8 mouse cellular contexts compared by ENCODE assay signal in genomic region chr3:89349869-89350501, GRCm38 (mm10). TPM values are rescaled to one million over a fixed set of nuclear protein-coding genes. Genes with fewer than 3 reads are reported as not detected.
DNase-seq lines count a peak whose midpoint lies in the region; ATAC-seq and TF ChIP-seq lines count a peak whose summit lies in the region.

TSS of gene Adam15 (minus strand) at chr3:89349996.

- H3K4me1 ChIP-seq in MEL (ENCODE audit: control insufficient read depth in 1 of 2, insufficient read depth in 2 of 2, low read length in 2 of 2), result peaks cover 0 to 19% of the 10 kb centered on the region in 2 experiments; a peak in 2 of 4 replicates
- no peaks in the 10 kb centered on the region for H3K4me1 ChIP-seq in cerebellum, adult 2 months (ENCODE audit: control insufficient read depth, insufficient read depth, low read length)
- no peaks in the 10 kb centered on the region for H3K4me1 ChIP-seq in lung, embryonic 14.5 days (ENCODE audit: insufficient read depth)

- WGBS in cerebellum, adult 2 months, result under 1% methylated on average over 58 of the region's 59 CpGs
- under 1% methylated on average over 57 of the region's 59 CpGs for WGBS in lung, embryonic 14.5 days

- TF ChIP-seq POLR2A in MEL (IDR thresholded peaks at IDR 0.05; ENCODE audit: control insufficient read depth in 1 of 2, insufficient read depth in 1 of 2, low read depth in 1 of 2, low read length in 2 of 2, poor library complexity in 1 of 2), result peak; percentile 44 to 65; a peak in 3 of 4 replicates
- TF ChIP-seq POLR2A in cerebellum, adult 2 months (IDR thresholded peaks at IDR 0.05; ENCODE audit: borderline replicate concordance, insufficient read depth, low read length), result peak; percentile 91

- H3K27ac ChIP-seq in MEL (ENCODE audit: control insufficient read depth, low read depth, low read length), result no peak within 1 kb of the TSS
- H3K27ac ChIP-seq in cerebellum, adult 2 months (ENCODE audit: insufficient read depth, low read length), result peak within 1 kb of the TSS; percentile 19
- H3K27ac ChIP-seq in lung, embryonic 14.5 days (ENCODE audit: low read depth), result peak within 1 kb of the TSS; percentile 60

- H3K9ac ChIP-seq in MEL (ENCODE audit: control insufficient read depth, low read depth, low read length, poor library complexity, severe bottlenecking), result peak within 1 kb of the TSS; percentile 74
- peak within 1 kb of the TSS; percentile 54 for H3K9ac ChIP-seq in lung, embryonic 14.5 days

- H3K79me2 ChIP-seq in MEL (ENCODE audit: control insufficient read depth, insufficient read depth, low read length, poor library complexity), result peaks cover 3% of the 10 kb centered on the region; the same call in 1 of the 2 replicates

- no peaks in the 10 kb centered on the region for H3K27me3 ChIP-seq in MEL (ENCODE audit: control insufficient read depth in 1 of 2, insufficient read depth in 2 of 2, low read length in 2 of 2)
- no peaks in the 10 kb centered on the region for H3K27me3 ChIP-seq in cerebellum, adult 2 months (ENCODE audit: control insufficient read depth, insufficient read depth, low read length)
- no peaks in the 10 kb centered on the region; the same call in 1 of the 2 replicates for H3K27me3 ChIP-seq in lung, embryonic 14.5 days (ENCODE audit: insufficient read depth, low read length)

- TF ChIP-seq RAD21 in MEL (IDR thresholded peaks at IDR 0.05; ENCODE audit: low read depth, low read length), result no peak

- peak; percentile 89 for ATAC-seq in lung, embryonic 14.5 days (ENCODE audit: insufficient read depth)
- ATAC-seq in neutrophil, adult 5-6 weeks (ENCODE audit: extremely low read depth, insufficient number of reproducible peaks, low FRiP score, poor library complexity, severe bottlenecking), result peak; percentile 61

- H3K4me2 ChIP-seq in lung, embryonic 14.5 days, result peak within 1 kb of the TSS; percentile 99

- H3K4me3 ChIP-seq in MEL (ENCODE audit: control insufficient read depth in 1 of 2, insufficient read depth in 1 of 2, low read depth in 2 of 2, low read length in 2 of 2), result peak within 1 kb of the TSS; percentile 87 to 88
- peak within 1 kb of the TSS; percentile 62 for H3K4me3 ChIP-seq in cerebellum, adult 2 months (replicated peaks; ENCODE audit: insufficient read depth, low read depth, low read length)
- H3K4me3 ChIP-seq in lung, embryonic 14.5 days (ENCODE audit: low read depth, low read length), result peak within 1 kb of the TSS; percentile 65

- H3K36me3 ChIP-seq in MEL (ENCODE audit: control insufficient read depth in 1 of 2, insufficient read depth in 2 of 2, low read length in 2 of 2), result peaks cover 0 to 7% of the 10 kb centered on the region in 2 experiments; a peak in 2 of 4 replicates
- peaks cover 13% of the 10 kb centered on the region; the same call in 1 of the 2 replicates for H3K36me3 ChIP-seq in lung, embryonic 14.5 days (ENCODE audit: insufficient read depth)

- TF ChIP-seq EP300 in MEL (IDR thresholded peaks at IDR 0.05; ENCODE audit: low read depth in 1 of 2, low read length in 2 of 2), result no peak

- no peak for TF ChIP-seq CTCF in MEL (IDR thresholded peaks at IDR 0.05 in 2 of 3, conservative IDR thresholded peaks at IDR 0.05 in 1 of 3; ENCODE audit: control insufficient read depth in 1 of 3, insufficient read depth in 1 of 3, low read depth in 2 of 3, low read length in 3 of 3, poor library complexity in 1 of 3, severe bottlenecking in 1 of 3)
- TF ChIP-seq CTCF in cerebellum, adult 2 months (IDR thresholded peaks at IDR 0.05; ENCODE audit: borderline replicate concordance, insufficient read depth, low read depth, low read length), result no peak
- no peak for TF ChIP-seq CTCF in lung, embryonic 14.5 days (IDR thresholded peaks at IDR 0.05; ENCODE audit: low read depth)

- peak; percentile 91 for DNase-seq in MEL (ENCODE audit: low read depth, low spot score)
- peak; percentile 93 to 95 for DNase-seq in cerebellum, adult 2 months
- DNase-seq in forelimb bud, embryonic 11.5 days (ENCODE audit: low read depth, low spot score), result peak; percentile 55
- DNase-seq in heart, postnatal 4 days, result peak; percentile 94
- DNase-seq in layer of hippocampus, adult 8-10 months (ENCODE audit: low spot score in 2 of 2), result peak; percentile 86 to 90
- peak; percentile 88 for DNase-seq in lung, embryonic 14.5 days
- DNase-seq in testis, postnatal 14 days (ENCODE audit: low spot score), result peak; percentile 87

- no peaks in the 10 kb centered on the region for H3K9me3 ChIP-seq in MEL (replicated peaks; ENCODE audit: insufficient read depth, low read length)
- H3K9me3 ChIP-seq in lung, embryonic 14.5 days (ENCODE audit: low read depth, low read length), result no peaks in the 10 kb centered on the region

TF ChIP-seq in MEL, 35 proteins besides CTCF, POLR2A, EP300 and RAD21:
- TF ChIP-seq MAX (IDR thresholded peaks at IDR 0.05; ENCODE audit: low read length) (peak; percentile 75), E2F4 (IDR thresholded peaks at IDR 0.05; ENCODE audit: borderline replicate concordance, low read depth, low read length) (no peak), NRF1 (IDR thresholded peaks at IDR 0.05; ENCODE audit: insufficient read depth, low read depth, low read length, poor library complexity, severe bottlenecking) (peak; percentile 56), SIN3A (IDR thresholded peaks at IDR 0.05; ENCODE audit: low read length) (peak; percentile 47; the same call in 1 of the 2 replicates), MXI1 (IDR thresholded peaks at IDR 0.05; ENCODE audit: low read depth, low read length) (peak; percentile 77), GABPA (IDR thresholded peaks at IDR 0.05; ENCODE audit: low read depth, low read length) (no peak), NELFE (IDR thresholded peaks at IDR 0.05; ENCODE audit: low read depth, low read length) (peak; percentile 41), TCF12 (IDR thresholded peaks at IDR 0.05; ENCODE audit: low read depth, low read length) (peak; percentile 35; the same call in 1 of the 2 replicates), HCFC1 (IDR thresholded peaks at IDR 0.05; ENCODE audit: low read depth, low read length) (peak; percentile 54; the same call in 1 of the 2 replicates), TBP (IDR thresholded peaks at IDR 0.05; ENCODE audit: low read depth, low read length) (0 out of 2 replicates have a peak, but pooled peaks have one; percentile 19)
TF ChIP-seq in MEL: peak in this region for 8.

RNA-seq across cellular contexts. Expression of gene Adam15, which starts in this region (rescaled TPM):
- 15.3 and 16.9 TPM in 2 replicates for total RNA-seq in MEL (2012; rRNA removed)
- polyA plus RNA-seq in MEL (2012; ENCODE audit: insufficient read depth in 1 of 2, insufficient read length in 2 of 2, low read depth in 1 of 2, low replicate concordance in 2 of 2, missing spikeins in 1 of 2), result 10 to 100 TPM in 1 of 2 experiments, not detected in 1; 43.2 TPM
- polyA plus RNA-seq in cerebellum, adult 2 months (2012; rRNA removed), result 142 and 147 TPM in 2 replicates
- total RNA-seq in heart, postnatal 4 days (2021), result 10 to 100 TPM; 93.6 to 95.2 TPM
- total RNA-seq in layer of hippocampus, adult 8-10 months (2022), result 100 to 1,000 TPM; 129 to 141 (median 137) TPM
- 32.7 and 36.7 TPM in 2 replicates for polyA plus RNA-seq in lung, embryonic 14.5 days (2014; fragmentation: Nextera tagmentation; extraction: Ambion mirVana)
- total RNA-seq in neutrophil, adult 5-6 weeks (2017), result 28.9 and 55.5 TPM in 2 replicates
